Mouse (Mus musculus) lung, postnatal 25 days (tissue): ENCODE measurements at regions not wholly inside any gene's neighbourhood (a gene's known extent, or its start where the extent isn't known, plus 50 kb on each side); places are given as distances from the start of the nearest gene placed in this dataset.

ENCODE experiments used
- DNase-seq: peaks from one replicate; pipeline ENCODE4 v3.0.0; 2022; ENCODE audit warnings: low spot score

- DNase-seq = no peak
Measured at GRCm38 (mm10) chr15:57543985-57544384, 66.6 kb upstream of the Slc22a22 start.

GRCm38 (mm10) chr15:57542630-57543029, 65.2 kb upstream of the Slc22a22 start:
- DNase-seq = no peak

- DNase-seq = no peak
Measured at GRCm38 (mm10) chr15:57535514-57535913, 58.1 kb upstream of the Slc22a22 start.
